Mouse (Mus musculus) E14TG2a.4 (cell line): ENCODE data around the gene Slc35a5.

ENCODE experiments used
- H3K27me3 ChIP-seq: 2 replicates; pipeline ENCODE4 v1.6.1; 2014; ENCODE audit warnings: low read length, control low read depth; ENCODE audit not compliant: insufficient read depth
- H3K36me3 ChIP-seq: 2 replicates; pipeline ENCODE4 v1.6.1; 2014; ENCODE audit warnings: low read length, control low read depth; ENCODE audit not compliant: insufficient read depth
- H3K4me1 ChIP-seq: replicated peaks from 2 replicates; pipeline ENCODE4 v1.6.1; 2014; ENCODE audit warnings: low read depth, low read length, control low read depth
- H3K4me3 ChIP-seq: replicated peaks from 2 replicates; pipeline ENCODE4 v1.5.1; 2014; ENCODE audit warnings: mild to moderate bottlenecking, low read length
- H3K9me3 ChIP-seq: 2 replicates; pipeline ENCODE4 v1.6.1; 2014; ENCODE audit warnings: low read length, control low read depth
- CTCF ChIP-seq: conservative IDR thresholded peaks from 2 replicates; pipeline ENCODE4 v1.5.1; 2014; ENCODE audit warnings: low read length
- NANOG ChIP-seq: IDR thresholded peaks from 2 replicates; pipeline ENCODE4 v1.6.1; 2014; ENCODE audit warnings: borderline replicate concordance, low read length, mixed read lengths
- POU5F1 ChIP-seq: IDR thresholded peaks from 2 replicates; pipeline ENCODE4 v1.6.1; 2014; ENCODE audit warnings: low read length, borderline replicate concordance

Gene Slc35a5

GRCm38 (mm10) chr16:45158522-45159388 lies at the start of gene Slc35a5, which contains the start of gene Atg3:
Gene Slc35a5, minus strand, starts transcription at chr16:45158706.
Gene Atg3, plus strand, starts transcription at chr16:45158785.
- Histone ChIP-seq H3K36me3 (no peaks in the 10 kb centered on the region), H3K4me1 (peaks cover 13% of the 10 kb centered on the region), H3K4me3 (peak within 1 kb of the TSS; percentile 94), H3K27me3 (no peaks in the 10 kb centered on the region), H3K9me3 (no peaks in the 10 kb centered on the region)
- TF ChIP-seq NANOG (no peak), CTCF (no peak), POU5F1 (no peak)

- no peak overlapping the region for H3K4me3 ChIP-seq
- H3K4me1 ChIP-seq: no peaks in the 10 kb centered on the region
- H3K27me3 ChIP-seq: no peaks in the 10 kb centered on the region
- H3K36me3 ChIP-seq: no peaks in the 10 kb centered on the region
- no peaks in the 10 kb centered on the region for H3K9me3 ChIP-seq
- TF ChIP-seq NANOG (no peak), POU5F1 (no peak), CTCF (no peak)
These were observed 46.6 kb upstream of the Slc35a5 start for GRCm38 (mm10) chr16:45204859-45205670.

- no peaks in the 10 kb centered on the region for H3K27me3 ChIP-seq
- H3K4me3 ChIP-seq: no peak overlapping the region
- H3K4me1 ChIP-seq: no peaks in the 10 kb centered on the region
- H3K36me3 ChIP-seq: no peaks in the 10 kb centered on the region
- H3K9me3 ChIP-seq: no peaks in the 10 kb centered on the region
- TF ChIP-seq POU5F1 (no peak), NANOG (no peak), CTCF (no peak)
These were observed 45.9 kb upstream of the Slc35a5 start for GRCm38 (mm10) chr16:45204438-45204837.

- H3K4me3 ChIP-seq: no peak overlapping the region
- H3K4me1 ChIP-seq: no peaks in the 10 kb centered on the region
- no peak for TF ChIP-seq POU5F1
- no peak for TF ChIP-seq NANOG
- TF ChIP-seq CTCF: no peak
- no peaks in the 10 kb centered on the region for H3K9me3 ChIP-seq
- H3K27me3 ChIP-seq: no peaks in the 10 kb centered on the region
- H3K36me3 ChIP-seq: no peaks in the 10 kb centered on the region
These were observed 42.9 kb upstream of the Slc35a5 start for GRCm38 (mm10) chr16:45201395-45201794.

GRCm38 (mm10) chr16:45196816-45197215 lies 38.3 kb upstream of the Slc35a5 start:
- Histone ChIP-seq H3K4me1 (no peaks in the 10 kb centered on the region), H3K36me3 (no peaks in the 10 kb centered on the region), H3K27me3 (no peaks in the 10 kb centered on the region), H3K9me3 (no peaks in the 10 kb centered on the region), H3K4me3 (no peak overlapping the region)
- TF ChIP-seq CTCF: peak; percentile 58
- no peak for TF ChIP-seq NANOG

GRCm38 (mm10) chr16:45192613-45193012 lies 34.1 kb upstream of the Slc35a5 start:
- no peaks in the 10 kb centered on the region for H3K4me1 ChIP-seq
- H3K9me3 ChIP-seq: no peaks in the 10 kb centered on the region
- H3K4me3 ChIP-seq: no peak overlapping the region
- no peaks in the 10 kb centered on the region for H3K27me3 ChIP-seq
- H3K36me3 ChIP-seq: no peaks in the 10 kb centered on the region
- TF ChIP-seq CTCF: peak; percentile 94
- TF ChIP-seq POU5F1: no peak
- no peak for TF ChIP-seq NANOG

- H3K36me3 ChIP-seq: 0 out of 2 replicates have a peak, but pooled peaks cover 6% of the 10 kb centered on the region
- H3K4me3 ChIP-seq: no peak overlapping the region
- TF ChIP-seq CTCF: no peak
- no peak for TF ChIP-seq NANOG
- TF ChIP-seq POU5F1: no peak
- H3K9me3 ChIP-seq: no peaks in the 10 kb centered on the region
- no peaks in the 10 kb centered on the region for H3K4me1 ChIP-seq
- no peaks in the 10 kb centered on the region for H3K27me3 ChIP-seq
These were observed 23.3 kb upstream of the Slc35a5 start for GRCm38 (mm10) chr16:45181824-45182223.

- no peaks in the 10 kb centered on the region for H3K9me3 ChIP-seq
- no peaks in the 10 kb centered on the region for H3K4me1 ChIP-seq
- TF ChIP-seq NANOG: no peak
- TF ChIP-seq POU5F1: no peak
- TF ChIP-seq CTCF: no peak
- no peak overlapping the region for H3K4me3 ChIP-seq
- no peaks in the 10 kb centered on the region for H3K27me3 ChIP-seq
- H3K36me3 ChIP-seq: no peaks in the 10 kb centered on the region
These were observed 20.0 kb upstream of the Slc35a5 start for GRCm38 (mm10) chr16:45178552-45178951.
